Mouse (Mus musculus) hindbrain, embryonic 10.5 days (tissue): Measurements from ENCODE around the gene Inf2. TPM values are rescaled to one million over a fixed set of nuclear protein-coding genes. Genes with fewer than 3 reads are reported as not detected.

ENCODE experiments used
- DNase-seq: peaks from one replicate; pipeline ENCODE4 v3.0.0-alpha.2; 2017; ENCODE audit warnings: low spot score
- H3K27ac ChIP-seq: fragments of 300-500 bp; sonication (generic); 2 replicates; pipeline ENCODE4 v1.5.1; 2016; ENCODE audit warnings: mild to moderate bottlenecking, moderate library complexity
- H3K27me3 ChIP-seq: fragments of 300-500 bp; sonication (generic); 2 replicates; pipeline ENCODE4 v1.6.1; 2016; ENCODE audit warnings: mild to moderate bottlenecking; ENCODE audit not compliant: poor library complexity, insufficient read depth, severe bottlenecking
- H3K36me3 ChIP-seq: fragments of 300-500 bp; sonication (generic); 2 replicates; pipeline ENCODE4 v1.6.1; 2016; ENCODE audit warnings: mild to moderate bottlenecking, moderate library complexity
- H3K4me1 ChIP-seq: fragments of 300-500 bp; sonication (generic); replicated peaks from 2 replicates; pipeline ENCODE4 v1.6.1; 2016; ENCODE audit warnings: mild to moderate bottlenecking
- H3K4me3 ChIP-seq: fragments of 300-500 bp; sonication (generic); 2 replicates; pipeline ENCODE4 v1.5.1; 2016; ENCODE audit warnings: mild to moderate bottlenecking, moderate library complexity
- H3K9me3 ChIP-seq: fragments of 300-500 bp; sonication (generic); 2 replicates; pipeline ENCODE4 v1.6.1; 2016; ENCODE audit warnings: mild to moderate bottlenecking, moderate library complexity
- WGBS: fragments of 180-500 bp; shearing (Covaris S2); methylation state at CpG from one replicate; pipeline ENCODE4 v1.1.7; 2016; 5-methylcytosine and 5-hydroxymethylcytosine counted together
- polyA plus RNA-seq: library from polyadenylated mRNA; unstranded; fragments of >200 nt; fragmentation: Nextera tagmentation; extraction: Ambion mirVana; gene quantifications from 2 replicates; pipeline ENCODE4 v1.2.1, GENCODE M21; 2016

The Inf2 gene
- polyA plus RNA-seq, 1 experiment from 2014 or later = 1.5 TPM

GRCm38 (mm10) chr12:112591730-112592129, 3.1 kb downstream of the Inf2 start:
- DNase-seq = no peak
- WGBS = 84% methylated on average over 3 of the region's 3 CpGs
- Histone ChIP-seq H3K9me3 (no peaks in the 10 kb centered on the region), H3K4me1 (peaks cover 83% of the 10 kb centered on the region), H3K36me3 (no peaks in the 10 kb centered on the region), H3K4me3 (no peak overlapping the region), H3K27me3 (peaks cover 63% of the 10 kb centered on the region), H3K27ac (no peak overlapping the region)

DNA sequence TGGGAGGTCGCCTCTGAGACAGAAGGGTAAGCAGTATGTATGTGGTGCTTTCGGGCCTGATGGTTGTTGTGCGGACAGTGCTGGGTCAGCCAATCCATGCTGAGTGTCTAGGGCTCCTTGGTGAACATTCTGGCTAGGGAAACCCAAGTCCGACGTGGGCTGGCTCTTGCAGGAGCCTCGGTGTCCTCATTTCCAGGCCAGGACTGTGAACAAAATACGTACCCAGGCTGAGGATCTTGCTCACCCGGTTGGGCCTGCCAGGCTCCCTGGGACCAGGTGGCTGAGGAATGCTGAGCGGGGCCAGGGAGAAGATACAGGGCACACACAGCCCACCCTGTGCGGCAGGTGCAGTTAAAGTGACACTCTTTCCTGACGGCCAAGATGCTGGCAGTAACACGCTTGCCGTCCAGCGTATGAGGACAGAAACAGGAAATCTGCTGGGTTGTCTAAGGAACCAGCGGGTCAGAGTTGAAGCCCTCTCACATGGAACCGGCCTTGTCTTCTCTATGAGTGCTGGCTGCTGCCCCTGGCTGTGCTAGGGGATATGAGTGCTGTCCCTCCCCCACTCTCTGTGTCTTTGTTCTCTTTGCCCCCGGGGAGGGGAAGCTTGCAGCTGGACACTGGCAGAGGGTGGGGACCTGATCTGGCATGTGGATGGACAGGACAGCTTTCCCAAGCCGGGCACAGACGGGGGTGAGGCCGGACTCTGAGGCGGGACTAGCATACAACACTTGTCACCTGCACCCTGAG, 4.6 kb downstream of the Inf2 start:
- no peak overlapping the region for H3K4me3 ChIP-seq
- peaks cover 84% of the 10 kb centered on the region for H3K4me1 ChIP-seq
- WGBS = 68% methylated on average over 21 of the region's 21 CpGs
- H3K27ac ChIP-seq = peak overlapping the region; percentile 64
- no peaks in the 10 kb centered on the region for H3K9me3 ChIP-seq
- no peaks in the 10 kb centered on the region for H3K36me3 ChIP-seq
- DNase-seq = no peak
- peaks cover 53% of the 10 kb centered on the region for H3K27me3 ChIP-seq

DNA sequence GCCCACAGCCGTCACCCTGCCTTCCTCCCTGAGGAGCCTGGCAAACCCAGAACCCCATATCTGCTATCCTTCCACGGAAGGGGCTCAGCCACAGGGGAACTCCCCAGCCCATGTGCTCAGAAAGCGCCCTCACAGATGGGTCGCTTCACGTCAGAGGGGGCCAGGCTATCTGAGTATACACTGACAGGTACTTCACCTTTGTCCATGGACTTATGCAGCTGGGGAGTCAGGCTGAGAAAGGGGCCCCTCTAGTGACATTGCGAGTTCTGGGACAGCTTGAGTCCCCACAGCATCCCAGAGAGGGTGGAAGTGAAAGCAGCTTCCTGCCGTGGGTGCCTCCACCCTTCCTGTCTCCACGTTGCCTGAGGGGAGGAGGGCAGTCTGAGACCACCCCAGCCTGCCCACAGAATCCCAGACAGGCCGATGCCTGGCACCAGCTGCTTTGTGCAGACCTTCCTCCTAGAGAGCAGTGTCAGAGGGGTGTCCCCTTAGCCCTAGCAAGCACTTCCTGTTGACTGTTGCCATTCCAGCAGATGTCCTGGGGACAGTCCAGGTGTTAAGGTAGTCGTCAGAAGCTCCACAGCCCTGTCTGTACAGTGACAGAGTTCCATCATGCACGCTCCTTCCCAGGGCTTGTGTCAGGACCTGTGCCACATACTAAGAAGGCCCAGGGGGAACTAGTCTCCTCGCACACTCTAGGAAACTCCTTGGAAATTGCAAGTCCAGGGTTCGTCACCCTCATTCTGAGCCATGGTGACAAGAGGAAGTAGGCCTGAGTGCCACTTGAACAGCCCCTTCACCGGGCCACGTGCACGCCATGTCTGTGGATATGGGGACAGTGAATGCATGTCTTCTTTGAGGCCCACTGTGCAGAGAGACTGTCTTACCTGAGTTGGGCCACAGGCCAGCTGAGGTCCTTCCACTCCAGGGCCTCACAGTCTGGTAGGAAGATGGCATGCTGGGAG, 5.6 kb downstream of the Inf2 start:
- Histone ChIP-seq H3K27ac (peak overlapping the region; percentile 64), H3K27me3 (peaks cover 45% of the 10 kb centered on the region), H3K36me3 (no peaks in the 10 kb centered on the region), H3K9me3 (no peaks in the 10 kb centered on the region), H3K4me1 (peaks cover 83% of the 10 kb centered on the region), H3K4me3 (no peak overlapping the region)
- DNase-seq = no peak
- WGBS = 75% methylated on average over 16 of the region's 16 CpGs

GRCm38 (mm10) chr12:112594989-112595388, 6.4 kb downstream of the Inf2 start:
- no peaks in the 10 kb centered on the region for H3K36me3 ChIP-seq
- H3K27me3 ChIP-seq = peaks cover 37% of the 10 kb centered on the region
- peaks cover 79% of the 10 kb centered on the region for H3K4me1 ChIP-seq
- WGBS = 62% methylated on average over 4 of the region's 4 CpGs
- H3K4me3 ChIP-seq = no peak overlapping the region
- no peaks in the 10 kb centered on the region for H3K9me3 ChIP-seq
- H3K27ac ChIP-seq = peak overlapping the region; percentile 51; the same call in 1 of the 2 replicates
- DNase-seq = no peak

DNA sequence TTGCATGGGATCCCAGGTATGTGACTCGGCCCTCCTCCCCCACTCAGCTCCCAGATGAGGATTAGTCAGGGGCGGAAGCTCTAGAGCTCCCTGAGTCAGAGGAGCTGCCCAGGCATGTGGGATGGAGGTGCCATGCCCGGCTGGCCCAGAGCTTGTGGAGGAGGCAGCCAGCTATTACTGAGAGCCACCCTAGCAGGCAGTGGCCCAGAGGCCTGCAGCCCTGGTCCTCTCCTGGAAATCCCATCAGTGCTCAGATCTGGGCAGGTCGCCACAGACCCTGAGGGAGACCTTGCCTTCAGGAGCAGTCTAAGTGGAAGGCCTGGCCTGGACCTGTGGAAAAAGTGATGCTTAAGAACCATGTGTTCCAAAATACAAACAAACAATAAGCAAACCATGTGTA, 7.0 kb downstream of the Inf2 start:
- Histone ChIP-seq H3K4me3 (no peak overlapping the region), H3K27ac (no peak overlapping the region), H3K4me1 (peaks cover 74% of the 10 kb centered on the region), H3K9me3 (no peaks in the 10 kb centered on the region), H3K36me3 (no peaks in the 10 kb centered on the region), H3K27me3 (peaks cover 31% of the 10 kb centered on the region)
- DNase-seq = no peak
- WGBS = 79% methylated on average over 4 of the region's 4 CpGs

GRCm38 (mm10) chr12:112596454-112596853, 7.9 kb downstream of the Inf2 start:
- H3K4me3 ChIP-seq = no peak overlapping the region
- DNase-seq = no peak
- no peaks in the 10 kb centered on the region for H3K9me3 ChIP-seq
- peaks cover 22% of the 10 kb centered on the region; the same call in 1 of the 2 replicates for H3K27me3 ChIP-seq
- H3K4me1 ChIP-seq = peaks cover 67% of the 10 kb centered on the region
- H3K36me3 ChIP-seq = no peaks in the 10 kb centered on the region
- WGBS = 73% methylated on average over 9 of the region's 9 CpGs
- no peak overlapping the region for H3K27ac ChIP-seq

GRCm38 (mm10) chr12:112596891-112597500, 8.4 kb downstream of the Inf2 start:
- H3K27ac ChIP-seq = no peak overlapping the region
- peaks cover 65% of the 10 kb centered on the region for H3K4me1 ChIP-seq
- H3K9me3 ChIP-seq = no peaks in the 10 kb centered on the region
- no peak for DNase-seq
- no peaks in the 10 kb centered on the region for H3K36me3 ChIP-seq
- no peak overlapping the region for H3K4me3 ChIP-seq
- peaks cover 18% of the 10 kb centered on the region; the same call in 1 of the 2 replicates for H3K27me3 ChIP-seq
- 74% methylated on average over 14 of the region's 14 CpGs for WGBS

DNA sequence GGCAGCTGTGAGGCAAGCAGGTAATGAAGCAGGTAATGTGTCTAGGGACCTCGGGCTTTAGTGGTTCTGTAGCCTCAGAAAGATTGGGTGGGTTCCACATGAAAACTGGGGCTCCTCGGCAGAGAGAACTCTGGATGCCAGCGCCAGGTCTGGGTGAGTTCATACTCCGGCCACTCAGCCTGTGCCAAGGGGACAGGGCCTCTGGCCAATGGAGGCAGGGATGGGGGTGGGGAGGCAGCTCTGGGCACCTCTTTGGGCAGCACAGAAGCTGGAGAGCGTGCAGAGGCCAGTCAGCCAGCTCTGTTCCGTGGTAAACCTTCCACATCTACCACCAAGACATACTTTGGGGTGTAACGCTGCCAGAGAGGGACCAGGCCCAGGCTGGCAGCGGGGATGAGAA, 9.0 kb downstream of the Inf2 start:
- Histone ChIP-seq H3K27ac (no peak overlapping the region), H3K36me3 (no peaks in the 10 kb centered on the region), H3K4me3 (no peak overlapping the region), H3K27me3 (peaks cover 12% of the 10 kb centered on the region; the same call in 1 of the 2 replicates), H3K9me3 (no peaks in the 10 kb centered on the region), H3K4me1 (peaks cover 59% of the 10 kb centered on the region)
- no peak for DNase-seq
- 88% methylated on average over 8 of the region's 8 CpGs for WGBS

DNA sequence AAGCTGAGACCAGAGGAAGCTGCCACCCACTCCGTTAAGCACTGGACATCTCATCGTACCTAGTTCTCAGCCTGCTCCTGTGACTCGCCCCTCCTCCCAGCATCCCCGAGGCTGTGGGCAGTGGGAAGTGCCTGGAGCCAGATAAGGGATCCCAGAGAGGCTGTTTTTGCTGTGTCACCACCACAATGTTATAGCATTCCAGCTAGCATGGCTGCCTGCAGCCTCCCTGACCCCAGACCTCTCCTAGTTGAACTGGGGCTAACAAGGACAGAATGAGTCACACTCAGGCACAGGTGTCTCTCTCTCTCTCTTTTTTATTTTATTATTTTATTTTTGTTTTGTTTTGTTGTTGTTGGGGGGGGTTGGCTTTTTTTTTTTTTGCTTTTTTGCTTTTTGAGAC, 10.6 kb downstream of the Inf2 start:
- WGBS = 39% methylated on average over 4 of the region's 4 CpGs
- DNase-seq = no peak
- no peak overlapping the region for H3K4me3 ChIP-seq
- no peak overlapping the region for H3K27ac ChIP-seq
- no peaks in the 10 kb centered on the region for H3K9me3 ChIP-seq
- H3K36me3 ChIP-seq = no peaks in the 10 kb centered on the region
- peaks cover 43% of the 10 kb centered on the region for H3K4me1 ChIP-seq
- H3K27me3 ChIP-seq = peaks cover 7% of the 10 kb centered on the region; the same call in 1 of the 2 replicates

GRCm38 (mm10) chr12:112599942-112600611, 11.5 kb downstream of the Inf2 start:
- H3K36me3 ChIP-seq = no peaks in the 10 kb centered on the region
- H3K27me3 ChIP-seq = peaks cover 7% of the 10 kb centered on the region; the same call in 1 of the 2 replicates
- peaks cover 42% of the 10 kb centered on the region for H3K4me1 ChIP-seq
- peak overlapping the region; percentile 23; the same call in 1 of the 2 replicates for H3K27ac ChIP-seq
- 83% methylated on average over 30 of the region's 30 CpGs for WGBS
- no peak for DNase-seq
- H3K9me3 ChIP-seq = no peaks in the 10 kb centered on the region
- no peak overlapping the region for H3K4me3 ChIP-seq

GRCm38 (mm10) chr12:112604022-112604421, 15.4 kb downstream of the Inf2 start:
- Histone ChIP-seq H3K4me3 (no peak overlapping the region), H3K4me1 (peaks cover 31% of the 10 kb centered on the region), H3K27me3 (no peaks in the 10 kb centered on the region), H3K9me3 (no peaks in the 10 kb centered on the region), H3K27ac (no peak overlapping the region), H3K36me3 (no peaks in the 10 kb centered on the region)
- DNase-seq = no peak
- WGBS = 82% methylated on average over 5 of the region's 5 CpGs
